Mouse (Mus musculus) forebrain, embryonic 10.5 days (tissue): ENCODE measurements around the gene Snrpd2. TPM values are rescaled to one million over a fixed set of nuclear protein-coding genes. Genes with fewer than 3 reads are reported as not detected.
"Not testable (repeated sequence)": the region's sequence is repeated elsewhere in the genome, so short reads cannot be mapped to it uniquely, and the experiment has no call there.

Source experiments
- DNase-seq: peaks from one replicate; pipeline ENCODE4 v3.0.0-alpha.2; 2017; ENCODE audit warnings: low spot score; ENCODE audit errors: extremely low spot score
- H3K27ac ChIP-seq: fragments of 300-500 bp; sonication (generic); 2 replicates; pipeline ENCODE4 v1.5.1; 2016; ENCODE audit warnings: mild to moderate bottlenecking
- H3K27me3 ChIP-seq: fragments of 300-500 bp; sonication (generic); 2 replicates; pipeline ENCODE4 v1.6.1; 2016; ENCODE audit warnings: mild to moderate bottlenecking; ENCODE audit not compliant: poor library complexity, severe bottlenecking
- H3K36me3 ChIP-seq: fragments of 300-500 bp; sonication (generic); replicated peaks from 2 replicates; pipeline ENCODE4 v1.6.1; 2016; ENCODE audit warnings: mild to moderate bottlenecking, moderate library complexity
- H3K4me1 ChIP-seq: fragments of 300-500 bp; sonication (generic); 2 replicates; pipeline ENCODE4 v1.6.1; 2016
- H3K4me3 ChIP-seq: fragments of 300-500 bp; sonication (generic); 2 replicates; pipeline ENCODE4 v1.5.1; 2016; ENCODE audit warnings: mild to moderate bottlenecking, moderate library complexity
- H3K9me3 ChIP-seq: fragments of 300-500 bp; sonication (generic); 2 replicates; pipeline ENCODE4 v1.6.1; 2016; ENCODE audit warnings: mild to moderate bottlenecking, moderate library complexity
- WGBS: fragments of 180-500 bp; shearing (Covaris S2); methylation state at CpG from one replicate; pipeline ENCODE4 v1.1.7; 2016; 5-methylcytosine and 5-hydroxymethylcytosine counted together
- polyA plus RNA-seq: library from polyadenylated mRNA; unstranded; fragments of >200 nt; fragmentation: Nextera tagmentation; extraction: Ambion mirVana; gene quantifications from 2 replicates; pipeline ENCODE4 v1.2.1, GENCODE M21; 2016

Gene Snrpd2
- polyA plus RNA-seq, 1 experiment from 2014 or later = 193 TPM

DNA sequence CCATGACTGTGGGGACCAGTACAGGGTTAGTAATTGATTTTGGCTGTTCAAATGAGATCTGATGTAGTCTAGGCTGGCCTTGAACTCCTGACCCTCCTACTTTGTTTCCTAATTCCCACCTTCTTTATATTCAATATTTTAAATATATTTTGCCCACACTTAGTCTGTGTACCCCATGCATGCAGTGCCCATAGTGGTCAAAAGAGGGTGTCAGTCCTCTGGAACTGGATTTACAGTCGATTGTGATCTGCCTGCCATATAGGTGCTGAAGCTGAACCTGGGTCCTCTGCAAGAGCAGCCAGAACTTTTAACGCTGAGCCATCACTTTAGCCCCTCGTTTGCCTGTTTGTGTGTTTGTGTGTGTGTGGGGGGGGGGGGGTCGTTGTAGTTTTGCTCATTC is 18.9 kb upstream of the Snrpd2 start:
- no peak for DNase-seq
- no peaks in the 10 kb centered on the region for H3K9me3 ChIP-seq
- no peaks in the 10 kb centered on the region for H3K27me3 ChIP-seq
- peaks cover 19% of the 10 kb centered on the region for H3K4me1 ChIP-seq
- H3K36me3 ChIP-seq = peaks cover 40% of the 10 kb centered on the region
- WGBS = 34% methylated on average over 4 of the region's 4 CpGs
- peak overlapping the region; percentile 52 for H3K4me3 ChIP-seq
- peak overlapping the region; percentile 83 for H3K27ac ChIP-seq

DNA sequence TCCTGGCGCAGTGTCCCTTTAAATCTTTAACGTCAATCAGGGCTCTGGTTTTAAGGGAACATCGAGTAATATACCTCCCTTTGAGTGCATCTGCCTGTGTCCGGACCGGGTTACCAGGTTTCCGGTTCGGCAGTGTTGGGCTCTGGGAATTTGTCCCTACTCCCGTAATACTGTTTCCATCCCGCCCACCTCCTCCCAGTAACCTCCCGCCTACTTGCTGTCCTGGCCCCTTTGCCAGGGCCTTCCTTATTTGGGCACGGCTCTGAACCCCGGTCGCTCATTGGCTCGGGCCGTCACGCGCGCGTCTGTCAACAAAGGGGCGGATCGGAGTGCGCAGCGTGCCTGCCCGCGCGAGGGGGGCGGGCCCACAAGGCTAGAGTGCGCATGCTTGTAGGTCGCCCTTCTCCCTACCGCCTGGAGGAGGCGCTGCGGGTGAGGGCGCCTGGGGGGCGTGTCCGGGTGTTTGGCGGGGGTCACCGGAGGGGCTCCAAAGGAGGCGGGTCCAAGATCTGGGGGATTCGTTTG is 18.1 kb upstream of the Snrpd2 start:
- Histone ChIP-seq H3K4me3 (peak overlapping the region; percentile 52), H3K27me3 (no peaks in the 10 kb centered on the region), H3K36me3 (peaks cover 43% of the 10 kb centered on the region), H3K4me1 (peaks cover 19% of the 10 kb centered on the region), H3K27ac (peak overlapping the region; percentile 83), H3K9me3 (no peaks in the 10 kb centered on the region)
- DNase-seq = peak; percentile 96
- WGBS = under 1% methylated on average over 39 of the region's 39 CpGs

DNA sequence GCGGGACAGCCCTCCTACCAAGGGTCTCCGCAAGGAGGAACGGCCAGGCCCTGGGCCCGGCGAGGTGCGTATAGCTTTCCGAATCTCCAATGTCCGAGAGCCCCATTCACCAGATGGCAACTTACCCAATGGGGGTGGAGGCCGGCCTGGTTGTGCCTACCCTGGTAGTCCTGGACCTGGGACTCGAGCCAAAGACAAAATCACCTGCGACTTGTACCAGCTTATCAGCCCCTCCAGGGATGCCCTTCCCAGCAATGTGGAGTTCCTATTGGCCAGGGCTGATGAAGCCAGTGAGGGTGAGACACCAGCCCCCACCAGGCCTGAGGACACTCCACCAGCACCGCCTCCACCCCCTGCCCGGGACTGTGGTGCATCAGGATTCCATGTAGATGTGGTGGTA is 13.4 kb upstream of the Snrpd2 start:
- no peak overlapping the region for H3K4me3 ChIP-seq
- no peaks in the 10 kb centered on the region for H3K9me3 ChIP-seq
- no peak for DNase-seq
- 96% methylated on average over 13 of the region's 13 CpGs for WGBS
- peaks cover 7% of the 10 kb centered on the region for H3K4me1 ChIP-seq
- peaks cover 72% of the 10 kb centered on the region for H3K36me3 ChIP-seq
- H3K27ac ChIP-seq = no peak overlapping the region
- H3K27me3 ChIP-seq = no peaks in the 10 kb centered on the region

DNA sequence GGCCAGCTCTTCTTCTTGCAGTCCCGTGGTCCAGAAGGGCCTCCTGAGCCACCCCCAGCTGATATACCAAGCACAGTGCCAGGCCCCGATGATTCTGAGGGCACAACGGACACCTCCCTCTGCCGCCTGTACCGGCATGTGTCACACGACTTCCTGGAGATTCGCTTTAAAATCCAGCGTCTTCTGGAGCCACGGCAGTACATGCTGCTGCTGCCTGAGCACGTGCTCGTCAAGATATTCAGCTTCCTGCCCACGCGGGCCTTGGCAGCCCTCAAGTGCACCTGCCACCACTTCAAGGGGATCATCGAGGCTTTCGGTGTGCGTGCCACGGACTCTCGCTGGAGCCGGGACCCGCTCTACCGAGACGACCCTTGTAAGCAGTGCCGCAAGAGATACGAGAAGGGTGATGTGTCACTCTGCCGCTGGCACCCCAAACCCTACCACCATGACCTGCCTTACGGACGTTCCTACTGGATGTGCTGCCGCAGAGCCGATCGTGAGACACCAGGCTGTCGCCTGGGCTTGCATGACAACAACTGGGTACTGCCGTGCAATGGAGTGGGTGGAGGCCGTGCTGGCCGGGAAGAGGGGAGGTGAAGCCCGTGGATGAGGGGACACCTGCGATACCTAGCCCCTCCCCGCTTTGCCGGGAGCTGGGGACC is 12.7 kb upstream of the Snrpd2 start:
- WGBS = 94% methylated on average over 38 of the region's 38 CpGs
- DNase-seq = no peak
- H3K9me3 ChIP-seq = no peaks in the 10 kb centered on the region
- peaks cover 77% of the 10 kb centered on the region for H3K36me3 ChIP-seq
- no peak overlapping the region for H3K4me3 ChIP-seq
- H3K27me3 ChIP-seq = no peaks in the 10 kb centered on the region
- peaks cover 3% of the 10 kb centered on the region for H3K4me1 ChIP-seq
- no peak overlapping the region for H3K27ac ChIP-seq

DNA sequence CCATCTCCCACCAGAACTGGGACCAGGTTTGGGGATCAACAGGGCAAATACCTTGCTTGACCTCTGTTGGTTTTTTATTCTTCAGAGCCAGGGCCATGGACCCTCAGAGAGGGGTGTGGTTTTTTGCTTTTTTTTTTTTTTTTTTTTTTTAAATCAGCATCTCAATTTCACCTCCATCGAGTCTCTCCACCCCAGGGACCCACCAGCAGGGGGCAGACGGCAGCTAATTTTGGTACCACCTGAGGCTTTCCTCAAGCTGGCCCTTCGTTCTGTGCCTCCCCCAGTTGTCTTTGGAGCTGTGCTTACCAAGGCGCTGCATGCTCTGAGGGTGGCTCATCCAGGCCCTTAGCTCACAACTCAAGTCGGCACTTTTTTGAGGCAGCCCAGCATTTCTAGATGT is 12.1 kb upstream of the Snrpd2 start:
- Histone ChIP-seq H3K9me3 (no peaks in the 10 kb centered on the region), H3K4me3 (no peak overlapping the region), H3K27ac (no peak overlapping the region), H3K4me1 (no peaks in the 10 kb centered on the region), H3K36me3 (peaks cover 77% of the 10 kb centered on the region), H3K27me3 (no peaks in the 10 kb centered on the region)
- no peak for DNase-seq
- WGBS = 59% methylated on average over 5 of the region's 5 CpGs

DNA sequence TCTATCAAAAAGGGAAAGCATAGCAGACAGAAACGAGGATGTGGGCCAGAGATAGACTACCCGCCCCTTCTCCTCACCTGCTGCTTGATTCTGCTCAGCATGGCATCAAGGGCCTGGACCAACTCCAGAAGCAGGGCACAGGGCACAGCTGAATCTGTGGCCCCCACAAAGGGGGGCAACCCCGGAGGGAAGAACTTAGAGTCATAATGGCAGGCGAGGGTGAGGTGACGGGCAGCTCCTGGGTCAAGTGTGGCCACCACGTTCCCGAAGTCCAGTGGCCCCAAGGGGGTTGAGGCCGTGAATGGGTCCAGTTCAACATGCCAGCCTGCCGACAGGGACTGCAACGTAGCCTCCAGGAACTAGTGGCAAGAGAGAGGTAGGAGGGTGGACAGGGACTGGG is 2.7 kb upstream of the Snrpd2 start:
- Histone ChIP-seq H3K4me1 (peaks cover 30% of the 10 kb centered on the region), H3K9me3 (no peaks in the 10 kb centered on the region), H3K36me3 (peaks cover 30% of the 10 kb centered on the region), H3K27me3 (no peaks in the 10 kb centered on the region), H3K4me3 (no peak overlapping the region), H3K27ac (no peak overlapping the region)
- 87% methylated on average over 10 of the region's 10 CpGs for WGBS
- DNase-seq = no peak

DNA sequence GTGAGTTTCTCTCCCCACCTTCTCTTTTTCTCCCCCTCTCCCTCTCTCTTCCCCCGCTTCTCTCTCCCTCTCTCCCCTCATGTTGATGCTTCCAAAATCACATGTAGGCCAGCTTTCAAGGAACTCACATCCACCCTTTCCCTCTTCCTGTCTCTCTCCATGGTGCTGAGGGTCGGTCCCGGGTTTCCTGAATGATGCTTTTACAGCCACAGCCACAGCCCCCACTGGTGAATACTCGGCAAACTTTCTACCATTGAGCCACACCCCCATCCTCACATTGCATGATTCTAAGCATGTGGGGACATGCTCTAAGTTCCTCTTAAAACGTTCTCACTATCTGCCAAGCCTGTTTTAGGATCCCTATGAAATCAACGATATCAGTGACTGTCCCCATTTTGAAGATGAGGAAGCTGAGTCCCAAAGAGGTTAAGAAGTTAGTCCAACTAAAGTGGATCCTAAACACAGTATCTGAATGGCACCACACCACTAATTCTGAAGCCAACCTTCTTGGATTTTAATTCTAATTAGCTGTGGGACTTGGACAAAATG is 2.0 kb upstream of the Snrpd2 start:
- H3K9me3 ChIP-seq = no peaks in the 10 kb centered on the region
- H3K4me3 ChIP-seq = peak overlapping the region; percentile 89; the same call in 1 of the 2 replicates
- no peak for DNase-seq
- peaks cover 30% of the 10 kb centered on the region for H3K4me1 ChIP-seq
- H3K27ac ChIP-seq = no peak overlapping the region
- WGBS = 64% methylated on average over 6 of the region's 6 CpGs
- peaks cover 36% of the 10 kb centered on the region for H3K36me3 ChIP-seq
- H3K27me3 ChIP-seq = no peaks in the 10 kb centered on the region

DNA sequence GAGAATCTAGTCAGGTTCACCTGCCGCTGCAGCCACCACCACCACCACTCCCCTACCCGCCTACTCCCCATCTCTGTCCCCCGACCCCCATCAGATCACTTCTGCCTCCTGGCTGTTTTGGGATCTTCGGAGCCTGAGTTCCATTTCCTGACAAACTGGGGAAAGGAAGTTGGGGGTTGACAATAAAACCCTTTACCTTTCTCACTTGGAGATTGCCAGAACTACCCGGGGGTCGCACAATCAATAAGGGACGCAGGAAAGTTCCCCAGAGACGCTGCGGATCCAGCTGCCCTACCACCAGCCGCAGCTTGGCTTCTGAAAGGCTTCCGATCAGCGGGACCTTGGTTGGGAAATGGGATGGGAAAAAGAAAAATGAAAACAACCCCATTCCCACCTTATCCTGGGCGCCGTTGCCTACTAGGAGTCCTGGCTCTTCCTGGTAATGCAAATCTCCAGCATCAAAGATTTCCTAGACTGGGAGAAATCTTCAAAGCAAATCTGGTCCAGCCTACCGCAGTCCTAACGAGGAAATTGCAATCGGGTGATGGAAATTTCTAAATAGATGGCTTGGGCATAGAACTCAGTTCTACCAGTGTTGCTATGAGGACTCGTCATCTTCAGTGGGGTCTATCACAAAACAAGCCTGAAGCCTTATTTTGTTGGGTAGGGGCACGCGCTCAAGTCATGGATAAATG is 1.2 kb upstream of the Snrpd2 start:
- peak overlapping the region; percentile 89 for H3K4me3 ChIP-seq
- 21% methylated on average over 20 of the region's 20 CpGs for WGBS
- H3K27ac ChIP-seq = peak overlapping the region; percentile 86

DNA sequence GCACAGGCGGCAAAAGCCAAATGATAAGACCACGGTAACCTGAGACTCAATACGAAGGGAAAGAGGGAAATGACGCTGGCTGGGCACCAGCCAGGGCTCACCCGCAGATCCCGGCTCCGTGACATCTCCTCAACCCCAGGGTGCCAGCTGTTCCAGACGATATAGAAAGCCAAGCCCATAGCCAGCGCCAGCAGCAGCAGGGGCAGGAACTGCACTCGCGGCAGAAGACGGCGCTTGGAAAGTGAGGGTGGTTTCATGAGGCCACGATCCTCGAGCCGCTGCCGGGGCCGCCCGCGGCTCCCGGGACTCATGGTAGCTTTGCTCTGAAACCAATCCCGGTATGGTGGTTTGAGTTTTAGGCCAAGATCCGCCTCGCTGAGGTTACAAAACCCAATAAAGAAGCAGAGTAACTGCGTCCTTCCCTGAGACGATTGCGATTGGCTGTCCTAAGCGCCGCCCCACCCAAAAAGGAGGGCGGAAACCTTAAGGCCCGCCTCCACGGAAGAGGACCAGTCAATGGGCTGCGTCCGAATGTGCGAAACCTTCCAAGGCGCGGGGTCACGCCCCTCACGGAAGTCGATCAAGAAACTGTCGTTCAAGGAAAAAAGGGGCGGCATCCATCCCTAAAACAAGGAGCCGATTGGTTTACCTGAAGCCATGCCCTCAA is 514 bp upstream of the Snrpd2 start, which contains the start of gene Qpctl:
Qpctl (minus strand) TSS at position 417 of the 667 bp plus-strand sequence.
- Histone ChIP-seq H3K4me1 (peaks cover 30% of the 10 kb centered on the region), H3K27me3 (no peaks in the 10 kb centered on the region), H3K27ac (peak within 1 kb of the TSS; percentile 86), H3K4me3 (peak within 1 kb of the TSS; percentile 89), H3K36me3 (peaks cover 45% of the 10 kb centered on the region), H3K9me3 (no peaks in the 10 kb centered on the region)
- peak; percentile 96 for DNase-seq
- under 1% methylated on average over 43 of the region's 43 CpGs for WGBS

More for the DNA sequence above, 1.2 kb upstream of the Snrpd2 start:
- peaks cover 30% of the 10 kb centered on the region for H3K4me1 ChIP-seq
- H3K9me3 ChIP-seq = no peaks in the 10 kb centered on the region
- DNase-seq = no peak
- H3K27me3 ChIP-seq = no peaks in the 10 kb centered on the region
- H3K36me3 ChIP-seq = peaks cover 38% of the 10 kb centered on the region

DNA sequence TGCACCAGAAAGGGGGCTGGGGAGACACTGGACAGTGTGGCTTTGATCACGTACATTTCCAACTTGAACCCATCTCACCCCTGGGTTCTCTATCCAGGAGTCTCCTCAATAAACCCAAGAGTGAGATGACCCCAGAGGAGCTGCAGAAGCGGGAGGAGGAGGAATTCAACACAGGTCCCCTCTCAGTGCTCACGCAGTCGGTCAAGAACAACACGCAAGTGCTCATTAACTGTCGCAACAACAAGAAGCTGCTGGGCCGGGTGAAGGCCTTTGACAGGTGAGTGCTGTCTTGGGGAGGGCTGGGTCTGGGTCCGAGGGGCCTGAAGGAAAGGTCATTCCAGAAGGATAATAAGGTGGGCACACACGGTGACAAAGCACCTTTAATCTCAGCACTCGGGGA is 1.6 kb downstream of the Snrpd2 start:
- H3K4me1 ChIP-seq = peaks cover 33% of the 10 kb centered on the region
- DNase-seq, H3K27me3 ChIP-seq, H3K9me3 ChIP-seq, H3K27ac ChIP-seq: not testable (repeated sequence)
- H3K4me3 ChIP-seq = peak overlapping the region; percentile 89; the same call in 1 of the 2 replicates
- WGBS = 93% methylated on average over 10 of the region's 10 CpGs
- peaks cover 56% of the 10 kb centered on the region for H3K36me3 ChIP-seq

DNA sequence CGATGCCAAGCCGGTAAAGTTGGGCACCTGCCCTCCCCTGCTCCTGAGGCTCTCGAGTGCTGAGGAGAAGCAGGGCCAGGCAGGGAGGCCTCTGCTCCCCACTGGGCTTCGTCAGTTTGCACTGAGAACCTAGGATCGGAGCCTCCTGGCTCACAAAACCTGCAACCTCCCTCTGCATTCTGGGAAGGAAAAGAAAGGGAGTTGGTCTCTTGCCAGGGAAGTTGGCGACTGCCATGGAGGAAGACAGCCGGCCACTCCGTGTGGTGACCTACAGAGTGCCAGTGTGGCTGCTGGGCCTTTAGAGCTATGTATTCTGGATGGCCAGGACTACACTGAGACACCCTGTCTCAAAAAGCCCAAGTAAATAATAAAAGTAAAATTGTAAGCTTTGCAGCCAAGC is 5.3 kb downstream of the Snrpd2 start:
- DNase-seq = no peak
- H3K9me3 ChIP-seq = no peaks in the 10 kb centered on the region
- 85% methylated on average over 8 of the region's 8 CpGs for WGBS
- peaks cover 21% of the 10 kb centered on the region for H3K27me3 ChIP-seq
- H3K27ac ChIP-seq = no peak overlapping the region
- peaks cover 31% of the 10 kb centered on the region for H3K4me1 ChIP-seq
- peaks cover 52% of the 10 kb centered on the region for H3K36me3 ChIP-seq
- no peak overlapping the region for H3K4me3 ChIP-seq

DNA sequence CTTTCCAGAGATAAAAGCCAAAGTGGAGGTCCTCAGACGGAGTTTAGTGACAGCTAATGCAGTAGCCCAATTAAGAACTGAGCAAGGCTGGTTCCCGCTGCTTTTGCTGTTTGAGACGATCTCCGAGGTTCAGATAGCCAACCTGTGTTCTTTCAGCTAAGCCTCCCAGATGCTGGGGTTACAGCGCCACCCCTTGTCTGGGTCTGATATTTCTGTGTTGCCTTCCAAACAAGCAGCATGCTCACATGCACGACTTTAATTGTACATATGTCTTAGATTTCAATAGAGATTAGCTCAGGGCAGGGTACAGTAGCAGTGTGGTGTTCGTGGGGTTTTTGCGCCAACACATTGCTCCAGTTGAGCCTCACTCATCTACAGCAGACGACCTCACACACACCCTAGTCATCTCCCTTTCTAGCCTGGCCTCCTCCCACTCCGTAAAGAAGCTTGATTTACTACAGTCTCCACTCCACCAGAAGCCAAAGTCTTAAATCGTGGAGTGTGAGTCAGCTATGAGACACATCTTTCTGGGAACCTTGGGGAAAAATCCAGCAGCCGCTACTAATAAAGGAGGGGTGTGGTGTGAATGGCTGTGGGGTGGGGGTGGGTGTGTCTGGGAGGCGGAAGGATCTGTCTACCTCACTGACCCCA is 6.4 kb downstream of the Snrpd2 start:
- Histone ChIP-seq H3K36me3 (peaks cover 51% of the 10 kb centered on the region), H3K27me3 (peaks cover 33% of the 10 kb centered on the region), H3K4me1 (peaks cover 31% of the 10 kb centered on the region), H3K4me3 (no peak overlapping the region), H3K9me3 (no peaks in the 10 kb centered on the region), H3K27ac (no peak overlapping the region)
- WGBS = 64% methylated on average over 13 of the region's 13 CpGs
- DNase-seq = no peak
